Mouse (Mus musculus) heart, adult 9 months (tissue): ENCODE data around the gene Upf1.

Experiments
- DNase-seq, 2 experiments: peaks; one replicate each; pipeline ENCODE4 v3.0.0; 2022; ENCODE audit warnings: low spot score in 2 of 2

Upf1 gene

GRCm38 (mm10) chr8:70327512-70327911, 25.6 kb downstream of the Upf1 start:
- no peak for DNase-seq

GRCm38 (mm10) chr8:70323716-70324115, 29.4 kb downstream of the Upf1 start:
- DNase-seq, result no peak

GRCm38 (mm10) chr8:70317872-70318271, 35.2 kb downstream of the Upf1 start:
- DNase-seq, result no peak

- DNase-seq, result no peak
Measured at GRCm38 (mm10) chr8:70316511-70317504, 36.3 kb downstream of the Upf1 start.

- peak in 1 of 2 experiments; percentile 45 for DNase-seq
Measured at GRCm38 (mm10) chr8:70315624-70316510, 37.2 kb downstream of the Upf1 start, which contains the start of gene Cers1. Cers1 (plus strand) TSS chr8:70315775.

- no peak for DNase-seq
Measured at GRCm38 (mm10) chr8:70313399-70313798, 39.7 kb downstream of the Upf1 start.

- DNase-seq, result no peak
Measured at GRCm38 (mm10) chr8:70309311-70309710, 43.8 kb downstream of the Upf1 start.

- no peak for DNase-seq
Measured at GRCm38 (mm10) chr8:70302901-70303300, 50.2 kb downstream of the Upf1 start.

GRCm38 (mm10) chr8:70302358-70302890, 50.7 kb downstream of the Upf1 start, which contains the start of the genes Ddx49 and Cope:
Ddx49 (minus strand) TSS chr8:70302489.
Cope (plus strand) TSS chr8:70302518.
- peak; percentile 93 to 95 for DNase-seq

GRCm38 (mm10) chr8:70300881-70301280, 52.2 kb downstream of the Upf1 start:
- DNase-seq, result no peak

- DNase-seq, result no peak
Measured at GRCm38 (mm10) chr8:70293988-70294405, 59.1 kb downstream of the Upf1 start.

GRCm38 (mm10) chr8:70286737-70287136, 66.3 kb downstream of the Upf1 start:
- no peak for DNase-seq

- no peak for DNase-seq
Measured at GRCm38 (mm10) chr8:70285304-70285703, 67.8 kb downstream of the Upf1 start.

- DNase-seq, result no peak
Measured at GRCm38 (mm10) chr8:70284421-70284820, 68.7 kb downstream of the Upf1 start.

- DNase-seq, result peak in 1 of 2 experiments; percentile 28
Measured at GRCm38 (mm10) chr8:70283136-70284077, 69.7 kb downstream of the Upf1 start.

GRCm38 (mm10) chr8:70282603-70283135, 70.4 kb downstream of the Upf1 start, which contains the start of gene Homer3:
Homer3 (plus strand) TSS chr8:70282827.
- peak; percentile 92 to 95 for DNase-seq
